Mouse (Mus musculus): Measurements from ENCODE around the gene Rab4a.
A peak's percentile ranks its signal among the peaks of the same experiment; 100 is the strongest.

Gene Rab4a

GRCm38 (mm10) chr8:123813173-123813891 is 7.5 kb downstream of the Rab4a start:
- DNase-seq (ENCODE audit: low spot score in 2 of 2), result no peak

DNA sequence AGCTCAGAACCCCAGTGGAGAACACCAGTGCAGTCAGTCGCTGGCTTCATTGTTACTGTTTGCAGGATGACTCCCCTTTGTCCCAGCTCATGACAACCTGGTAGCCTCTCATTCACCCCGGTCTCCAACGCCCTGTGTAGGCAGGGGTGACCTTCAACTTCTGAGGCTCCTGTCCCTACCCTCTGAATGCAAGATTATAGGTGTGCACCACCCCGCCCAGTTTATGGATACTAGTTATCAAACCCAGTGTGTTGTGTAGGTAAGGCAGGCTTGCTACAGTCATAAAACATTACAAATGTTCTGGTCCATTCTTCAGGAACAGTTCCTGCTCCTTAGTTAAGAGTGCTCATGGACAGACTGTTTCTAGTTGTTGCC is 8.1 kb downstream of the Rab4a start:
- no peak for DNase-seq (ENCODE audit: low spot score in 2 of 2)

GRCm38 (mm10) chr8:123815325-123815724 is 9.5 kb downstream of the Rab4a start:
- no peak for DNase-seq (ENCODE audit: low spot score in 2 of 2)

DNA sequence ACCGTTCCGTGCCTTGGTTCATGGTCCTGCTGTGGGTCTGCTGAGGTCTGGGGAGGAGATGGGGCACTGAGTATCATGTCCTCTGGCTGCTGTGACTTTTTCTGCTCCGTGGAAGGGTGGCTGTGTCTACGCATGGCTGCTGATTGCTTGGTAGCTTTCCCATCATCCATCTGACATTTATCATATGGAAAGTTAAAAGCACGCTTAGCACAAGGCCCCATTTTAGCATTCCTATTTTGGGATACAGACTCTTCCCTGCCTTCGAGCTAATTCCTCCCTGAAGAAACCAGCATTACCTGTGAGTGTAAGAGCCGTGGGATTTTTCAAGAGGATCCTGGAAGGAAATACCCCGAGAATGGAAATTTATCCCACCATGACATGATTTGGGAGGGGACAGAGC is 11.2 kb downstream of the Rab4a start:
- no peak for DNase-seq (ENCODE audit: low spot score in 2 of 2)

GRCm38 (mm10) chr8:123817747-123818146 is 12.0 kb downstream of the Rab4a start:
- DNase-seq (ENCODE audit: low spot score in 2 of 2), result no peak

- DNase-seq (ENCODE audit: low spot score in 2 of 2), result no peak
These were observed 14.2 kb downstream of the Rab4a start for GRCm38 (mm10) chr8:123819683-123820610.

GRCm38 (mm10) chr8:123820780-123821179 is 15.0 kb downstream of the Rab4a start:
- DNase-seq (ENCODE audit: low spot score in 2 of 2), result no peak

DNA sequence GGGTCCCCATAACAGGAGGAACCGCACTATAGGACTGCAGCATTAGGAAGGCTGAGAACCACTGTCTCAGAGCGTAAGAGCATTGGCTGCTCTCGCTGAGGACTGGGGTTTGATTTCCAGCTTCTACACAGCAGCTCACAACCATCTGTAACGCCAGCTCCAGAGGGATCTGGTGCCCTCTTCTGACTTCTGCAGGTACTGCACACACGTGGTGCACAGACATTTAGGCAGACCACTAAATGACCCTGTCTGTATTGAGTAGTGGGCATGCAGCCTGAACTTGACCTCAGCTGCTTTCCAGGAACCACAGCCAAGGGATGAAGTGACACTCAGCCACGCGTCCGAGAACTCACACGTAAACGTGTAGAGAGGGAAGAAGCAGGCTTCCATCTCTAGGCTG is 17.3 kb downstream of the Rab4a start:
- no peak for DNase-seq (ENCODE audit: low spot score in 2 of 2)

- DNase-seq (ENCODE audit: low spot score in 2 of 2), result no peak
These were observed 17.8 kb downstream of the Rab4a start for GRCm38 (mm10) chr8:123823532-123824123.

DNA sequence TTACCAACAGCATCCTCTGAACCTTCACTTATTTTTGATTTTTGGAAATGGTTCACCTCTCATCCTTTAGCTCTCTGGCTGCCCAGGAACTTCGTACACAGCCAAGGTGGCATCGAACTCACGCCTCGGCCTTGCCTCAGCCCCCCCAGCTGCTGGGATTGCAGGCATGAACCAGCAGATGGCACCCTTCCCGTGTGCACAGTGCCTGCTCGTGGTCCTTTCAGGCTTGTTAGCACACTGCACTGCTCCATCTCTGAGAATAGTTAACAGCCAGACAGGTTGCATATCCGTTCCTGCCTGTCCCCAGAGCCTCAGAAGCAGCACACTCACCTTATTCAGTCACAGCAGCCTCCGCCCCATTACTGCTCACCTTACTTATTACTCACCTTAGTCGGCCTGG is 20.2 kb downstream of the Rab4a start:
- no peak for DNase-seq (ENCODE audit: low spot score in 2 of 2)

GRCm38 (mm10) chr8:123826758-123827157 is 21.0 kb downstream of the Rab4a start:
- DNase-seq (ENCODE audit: low spot score in 2 of 2), result no peak

- DNase-seq (ENCODE audit: low spot score in 2 of 2), result no peak
These were observed 21.7 kb downstream of the Rab4a start for GRCm38 (mm10) chr8:123827523-123827922.

DNA sequence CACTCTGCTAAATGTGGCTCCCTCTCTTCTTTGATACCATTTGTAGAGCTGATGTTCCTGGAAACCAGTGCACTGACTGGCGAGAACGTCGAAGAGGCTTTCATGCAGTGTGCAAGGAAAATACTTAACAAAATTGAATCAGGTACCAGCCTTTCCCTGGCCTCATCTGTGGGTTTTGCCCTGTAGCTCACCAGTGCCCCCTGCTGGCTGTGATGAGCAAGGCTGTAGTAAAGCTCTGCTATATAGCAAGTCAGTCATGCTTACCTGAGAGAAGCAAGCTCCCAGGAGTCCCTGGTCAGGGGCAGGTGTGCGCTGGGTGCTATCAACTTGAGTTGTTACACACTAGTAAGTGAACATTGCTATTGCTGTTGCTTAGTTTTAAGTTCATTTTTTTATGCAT is 27.0 kb downstream of the Rab4a start:
- no peak for DNase-seq (ENCODE audit: low spot score in 2 of 2)

DNA sequence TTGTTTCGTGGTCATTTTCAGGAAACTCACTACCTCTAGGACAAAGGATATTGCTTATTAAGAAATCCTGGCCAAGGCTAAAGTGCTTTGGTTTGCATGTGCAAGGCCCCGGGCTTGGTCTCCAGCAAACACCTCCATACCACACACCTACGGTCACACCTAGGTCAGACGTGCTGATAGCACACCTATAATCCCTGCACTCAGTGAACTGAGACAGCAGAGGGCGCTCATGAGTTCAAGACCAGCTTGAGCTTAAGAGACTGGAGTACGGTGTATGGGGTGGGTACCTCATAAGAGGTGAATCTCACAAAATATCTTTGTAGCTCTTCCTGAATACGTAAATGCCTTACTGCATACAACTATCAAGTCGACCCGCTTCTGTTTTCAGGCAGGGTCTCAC is 29.7 kb downstream of the Rab4a start:
- DNase-seq (ENCODE audit: low spot score in 2 of 2), result peak in 1 of 2 experiments; percentile 57

DNA sequence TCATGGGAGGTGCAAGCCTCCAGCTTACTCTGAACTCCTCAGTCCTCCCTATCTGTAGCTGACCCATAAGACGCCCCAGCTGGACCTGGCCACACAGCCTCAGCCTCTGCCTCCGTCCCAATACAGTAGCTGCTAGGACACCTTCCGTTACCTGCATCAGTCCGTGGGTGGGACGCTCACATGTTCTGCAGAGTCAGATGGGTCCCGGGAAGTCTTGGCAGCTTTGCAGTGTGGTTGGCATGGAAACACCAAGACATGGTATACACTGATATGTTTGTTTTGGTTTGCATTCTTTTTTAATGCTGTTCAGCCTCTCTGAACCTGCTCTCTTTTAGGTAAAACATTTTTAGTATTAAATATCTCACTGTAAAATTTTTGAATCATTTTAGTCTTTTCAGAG is 30.6 kb downstream of the Rab4a start:
- no peak for DNase-seq (ENCODE audit: low spot score in 2 of 2)

GRCm38 (mm10) chr8:123838496-123838895 is 32.7 kb downstream of the Rab4a start:
- no peak for DNase-seq (ENCODE audit: low spot score in 2 of 2)

- peak in 1 of 2 experiments; percentile 46 for DNase-seq (ENCODE audit: low spot score in 2 of 2)
These were observed 35.0 kb downstream of the Rab4a start for GRCm38 (mm10) chr8:123840578-123841345.

DNA sequence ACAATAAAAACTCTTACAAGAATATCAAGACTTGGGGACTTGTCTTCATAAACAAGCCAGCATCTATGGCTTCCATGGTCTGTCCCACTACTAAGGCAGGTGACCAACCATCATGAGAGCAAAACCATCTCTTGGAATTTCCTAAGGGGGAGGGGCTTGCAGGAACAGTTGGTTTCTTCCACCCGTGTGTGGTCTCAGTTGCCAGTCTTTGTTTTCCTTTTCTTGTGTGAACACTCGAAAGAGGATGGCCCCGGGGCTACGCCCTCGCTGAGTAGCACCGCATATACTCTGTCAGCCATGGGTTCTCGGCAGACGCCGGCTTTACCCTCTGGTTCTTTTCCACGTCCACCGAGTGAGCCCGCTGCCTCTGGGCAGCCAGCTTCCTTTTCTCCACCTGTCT is 36.3 kb downstream of the Rab4a start:
- DNase-seq (ENCODE audit: low spot score in 2 of 2), result no peak

- no peak for DNase-seq (ENCODE audit: low spot score in 2 of 2)
These were observed 38.6 kb downstream of the Rab4a start for GRCm38 (mm10) chr8:123844341-123844740.

GRCm38 (mm10) chr8:123845114-123845513 is 39.3 kb downstream of the Rab4a start:
- DNase-seq (ENCODE audit: low spot score in 2 of 2), result no peak

GRCm38 (mm10) chr8:123845991-123846390 is 40.2 kb downstream of the Rab4a start:
- no peak for DNase-seq (ENCODE audit: low spot score in 2 of 2)

DNA sequence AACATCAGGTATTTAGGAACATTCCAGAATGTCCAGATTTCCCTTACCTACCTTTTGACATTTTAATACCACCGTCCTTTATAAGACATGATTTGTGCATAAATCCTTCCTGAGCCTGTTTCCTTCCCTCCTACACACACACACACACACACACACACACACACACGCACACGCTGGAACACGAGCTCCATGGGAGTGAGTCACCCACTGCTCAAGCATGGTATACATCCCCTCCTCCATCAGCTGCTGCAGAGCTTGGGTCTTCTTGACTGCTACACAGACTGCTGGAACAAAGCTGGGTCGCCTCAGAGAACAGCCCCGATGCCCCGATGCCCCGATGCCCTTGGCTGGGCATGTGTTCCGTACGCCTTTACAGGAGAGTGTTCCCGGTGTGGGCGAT is 40.7 kb downstream of the Rab4a start:
- no peak for DNase-seq (ENCODE audit: low spot score in 2 of 2)

Data from frontal cortex, postnatal 25 days (tissue).